Mouse (Mus musculus) ES-E14 (cell line): Measurements from ENCODE around the gene Hectd2. TPM values are rescaled to one million over a fixed set of nuclear protein-coding genes. Genes with fewer than 3 reads are reported as not detected.

Experiments used
- DNase-seq: peaks from one replicate; pipeline ENCODE4 v3.0.0-alpha.2; 2013; ENCODE audit warnings: low read depth, low spot score
- H3K27ac ChIP-seq: 2 replicates; pipeline ENCODE4 v1.5.1; 2012; ENCODE audit warnings: low read depth, mild to moderate bottlenecking, low read length, moderate library complexity, mixed read lengths; ENCODE audit not compliant: poor library complexity, insufficient read depth, severe bottlenecking
- H3K36me3 ChIP-seq: 2 replicates; pipeline ENCODE4 v1.6.1; 2012; ENCODE audit warnings: mild to moderate bottlenecking, low read length, moderate library complexity, mixed read lengths; ENCODE audit not compliant: control insufficient read depth, poor library complexity, insufficient read depth, severe bottlenecking
- H3K4me1 ChIP-seq, 2 experiments: fragments of 150-350 bp in 1 of 2; sonication (generic) in 1 of 2; 2 replicates each; pipeline ENCODE4 v1.6.1; 2012; ENCODE audit warnings: low read length in 2 of 2, mild to moderate bottlenecking in 1 of 2, mixed read lengths in 1 of 2; ENCODE audit not compliant: control insufficient read depth in 2 of 2, insufficient read depth in 2 of 2, poor library complexity in 1 of 2
- H3K4me3 ChIP-seq, 2 experiments: fragments of 150-350 bp in 1 of 2; sonication (generic) in 1 of 2; 2 replicates each; pipeline ENCODE4 v1.5.1; 2012; ENCODE audit warnings: low read length in 2 of 2, low read depth in 1 of 2, mild to moderate bottlenecking in 1 of 2, mixed read lengths in 1 of 2; ENCODE audit not compliant: insufficient read depth in 1 of 2, poor library complexity in 1 of 2, severe bottlenecking in 1 of 2
- H3K9ac ChIP-seq: 2 replicates; pipeline ENCODE4 v1.6.1; 2012; ENCODE audit warnings: low read depth, mild to moderate bottlenecking, low read length, mixed read lengths; ENCODE audit not compliant: poor library complexity, insufficient read depth, severe bottlenecking
- H3K9me3 ChIP-seq: fragments of 150-350 bp; sonication (generic); 2 replicates; pipeline ENCODE4 v1.6.1; 2012; ENCODE audit warnings: low read depth, mild to moderate bottlenecking, low read length; ENCODE audit not compliant: control insufficient read depth, insufficient read depth
- CHD2 ChIP-seq: IDR thresholded peaks from 2 replicates; pipeline ENCODE4 v1.6.1; 2014; ENCODE audit warnings: mild to moderate bottlenecking, low read depth, low read length, inconsistent platforms
- HCFC1 ChIP-seq: IDR thresholded peaks from 2 replicates; pipeline ENCODE4 v1.6.1; 2012; ENCODE audit warnings: low read length, inconsistent platforms, borderline replicate concordance; ENCODE audit not compliant: insufficient read depth
- MAFK ChIP-seq: IDR thresholded peaks from 2 replicates; pipeline ENCODE4 v1.6.1; 2014; ENCODE audit warnings: mild to moderate bottlenecking, low read depth, low read length, inconsistent platforms; ENCODE audit not compliant: insufficient read depth
- ZC3H11A ChIP-seq: IDR thresholded peaks from 2 replicates; pipeline ENCODE4 v1.6.1; 2012; ENCODE audit warnings: low read depth, mild to moderate bottlenecking, inconsistent platforms, low read length, borderline replicate concordance
- ZNF384 ChIP-seq: IDR thresholded peaks from 2 replicates; pipeline ENCODE4 v1.6.1; 2012; ENCODE audit warnings: low read depth, low read length, inconsistent platforms
- in situ Hi-C, 2 experiments: fragments of 600-800 bp; cut with MboI; formaldehyde crosslinking; loops; one replicate each; pipeline ENCODE4 v1.15.1; 2025; ENCODE audit warnings: low sequenced_read_pairs in 2 of 2, inconsistent platforms in 1 of 2; ENCODE audit not compliant: unreplicated experiment in 2 of 2
- total RNA-seq: library from RNA; depleted of rRNA; stranded (reverse); fragments of 300-350 nt; gene quantifications from 2 replicates; pipeline ENCODE4 v1.2.3, GENCODE M21; 2012

The Hectd2 gene
- total RNA-seq, 1 experiment = 2.3 TPM

DNA sequence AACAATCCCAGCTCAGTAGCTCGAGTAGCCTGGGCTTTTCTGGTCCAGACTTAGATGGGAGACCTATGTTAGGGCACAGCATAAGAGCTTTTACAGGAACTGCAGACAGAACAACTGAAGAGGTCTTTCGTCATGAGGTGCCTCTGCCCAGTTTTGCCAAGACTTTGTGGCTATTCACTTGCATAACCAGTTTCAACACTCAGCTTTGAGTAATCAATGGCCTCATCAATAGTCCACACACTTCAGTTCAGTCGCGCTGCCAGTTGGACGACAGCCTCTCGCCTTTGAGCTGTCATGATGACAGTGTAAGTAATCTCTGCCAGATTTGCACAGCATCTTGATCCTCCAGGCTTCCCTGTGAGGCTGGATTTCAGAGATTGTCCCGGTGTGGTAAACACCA is 80.3 kb downstream of the Hectd2 start:
- no peak for DNase-seq
- Histone ChIP-seq H3K4me3 (no peak overlapping the region), H3K9me3 (no peaks in the 10 kb centered on the region), H3K36me3 (no peaks in the 10 kb centered on the region), H3K27ac (no peak overlapping the region), H3K4me1 (no peaks in the 10 kb centered on the region), H3K9ac (no peak overlapping the region)
- in situ Hi-C loops = no loop called here
- TF ChIP-seq ZNF384 = no peak
- TF ChIP-seq HCFC1 = no peak
- TF ChIP-seq ZC3H11A = no peak
- no peak for TF ChIP-seq CHD2
- no peak for TF ChIP-seq MAFK

GRCm38 (mm10) chr19:36637223-36637622 is 82.8 kb downstream of the Hectd2 start:
- Histone ChIP-seq H3K36me3 (no peaks in the 10 kb centered on the region), H3K4me3 (no peak overlapping the region), H3K4me1 (no peaks in the 10 kb centered on the region), H3K9me3 (no peaks in the 10 kb centered on the region), H3K27ac (no peak overlapping the region), H3K9ac (no peak overlapping the region)
- in situ Hi-C loops = no loop called here
- no peak for DNase-seq
- TF ChIP-seq ZNF384 = no peak

DNA sequence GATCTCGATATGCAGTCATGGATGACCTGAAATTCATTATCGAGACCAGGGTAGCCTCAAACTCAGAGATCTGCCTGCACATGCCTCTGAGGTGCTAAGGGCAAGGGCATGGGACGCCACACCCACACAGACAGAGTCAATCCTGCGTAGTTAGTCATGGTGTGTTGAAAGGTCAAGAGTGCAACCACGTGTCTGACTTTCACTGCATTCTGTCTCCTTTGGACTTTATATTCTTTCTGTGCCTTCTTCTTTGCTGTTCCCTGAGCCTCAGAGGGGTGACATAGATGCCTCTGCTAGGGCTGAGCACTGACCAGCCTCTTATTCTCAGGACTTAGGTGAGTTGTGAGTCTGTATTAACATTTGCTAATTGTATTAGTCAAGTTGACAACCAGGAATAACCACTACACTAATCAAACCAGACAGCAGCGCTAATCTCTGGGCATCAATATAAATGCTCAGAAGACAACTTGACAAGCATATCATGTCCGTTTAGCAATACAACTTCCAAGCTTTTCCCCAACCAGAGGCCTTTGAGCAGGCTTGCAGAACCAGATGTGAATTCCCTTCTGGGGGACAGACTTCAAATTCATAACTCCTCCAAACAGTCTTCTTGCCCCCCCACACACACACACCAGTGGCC is 83.6 kb downstream of the Hectd2 start:
- no peak overlapping the region for H3K4me3 ChIP-seq
- no peak for DNase-seq
- H3K27ac ChIP-seq = no peak overlapping the region
- in situ Hi-C loops = no loop called here
- TF ChIP-seq MAFK (no peak), ZC3H11A (no peak), HCFC1 (no peak), CHD2 (no peak), ZNF384 (no peak)
- no peak overlapping the region for H3K9ac ChIP-seq
- no peaks in the 10 kb centered on the region for H3K36me3 ChIP-seq
- H3K9me3 ChIP-seq = no peaks in the 10 kb centered on the region
- H3K4me1 ChIP-seq = no peaks in the 10 kb centered on the region

GRCm38 (mm10) chr19:36639072-36639471 is 84.6 kb downstream of the Hectd2 start:
- no peak for DNase-seq
- Histone ChIP-seq H3K4me3 (no peak overlapping the region), H3K9ac (no peak overlapping the region), H3K27ac (no peak overlapping the region), H3K9me3 (no peaks in the 10 kb centered on the region), H3K4me1 (no peaks in the 10 kb centered on the region), H3K36me3 (no peaks in the 10 kb centered on the region)
- in situ Hi-C loops = no loop called here
- TF ChIP-seq ZNF384 (no peak), CHD2 (no peak), ZC3H11A (no peak), MAFK (no peak), HCFC1 (no peak)

- H3K4me3 ChIP-seq = no peak overlapping the region
- H3K9ac ChIP-seq = no peak overlapping the region
- TF ChIP-seq ZC3H11A = no peak
- TF ChIP-seq HCFC1 = no peak
- no peak for TF ChIP-seq CHD2
- no peak for TF ChIP-seq MAFK
- TF ChIP-seq ZNF384 = no peak
- no peak overlapping the region for H3K27ac ChIP-seq
- no peaks in the 10 kb centered on the region for H3K36me3 ChIP-seq
- no peaks in the 10 kb centered on the region for H3K9me3 ChIP-seq
- no peaks in the 10 kb centered on the region for H3K4me1 ChIP-seq
- in situ Hi-C loops = no loop called here
- DNase-seq = no peak
Observed at GRCm38 (mm10) chr19:36641128-36641527, 86.7 kb downstream of the Hectd2 start.
